Mouse (Mus musculus) limb, embryonic 11.5 days (tissue): Measurements from ENCODE around the gene Anp32a. TPM values are rescaled to one million over a fixed set of nuclear protein-coding genes. Genes with fewer than 3 reads are reported as not detected.

Source experiments
- ATAC-seq: fragments of 200-750 bp; cut with Nextera tagmentation; 2 replicates; pipeline ENCODE4 v1.8.0; 2017; ENCODE audit warnings: low read depth; ENCODE audit not compliant: insufficient number of reproducible peaks, low FRiP score, low TSS enrichment
- DNase-seq: peaks from one replicate; pipeline ENCODE4 v3.0.0-alpha.2; 2015; ENCODE audit warnings: low spot score
- H3K27ac ChIP-seq: fragments of 300-500 bp; sonication (generic); replicated peaks from 2 replicates; pipeline ENCODE4 v1.5.1; 2014; ENCODE audit warnings: low read depth, mild to moderate bottlenecking, low read length
- H3K27me3 ChIP-seq: fragments of 300-500 bp; sonication (generic); 2 replicates; pipeline ENCODE4 v1.6.1; 2014; ENCODE audit warnings: mild to moderate bottlenecking, low read length, mixed read lengths; ENCODE audit not compliant: control insufficient read depth, insufficient read depth
- H3K36me3 ChIP-seq: fragments of 300-500 bp; sonication (generic); 2 replicates; pipeline ENCODE4 v1.6.1; 2014; ENCODE audit warnings: mild to moderate bottlenecking, low read length, moderate library complexity, mixed read lengths; ENCODE audit not compliant: control insufficient read depth, insufficient read depth
- H3K4me1 ChIP-seq: fragments of 300-500 bp; sonication (generic); 2 replicates; pipeline ENCODE4 v1.6.1; 2014; ENCODE audit warnings: low read length, mixed read lengths; ENCODE audit not compliant: control insufficient read depth, insufficient read depth
- H3K4me2 ChIP-seq: fragments of 300-500 bp; sonication (generic); 2 replicates; pipeline ENCODE4 v1.6.1; 2014; ENCODE audit warnings: low read depth, mild to moderate bottlenecking, moderate library complexity; ENCODE audit not compliant: severe bottlenecking
- H3K4me3 ChIP-seq: fragments of 300-500 bp; sonication (generic); 2 replicates; pipeline ENCODE4 v1.5.1; 2014; ENCODE audit warnings: low read depth, low read length
- H3K9ac ChIP-seq: fragments of 300-500 bp; sonication (generic); 2 replicates; pipeline ENCODE4 v1.6.1; 2014; ENCODE audit warnings: mild to moderate bottlenecking, low read length
- H3K9me3 ChIP-seq: fragments of 300-500 bp; sonication (generic); 2 replicates; pipeline ENCODE4 v1.6.1; 2016; ENCODE audit warnings: low read length; ENCODE audit not compliant: control insufficient read depth
- WGBS: fragments of 180-500 bp; shearing (Covaris S2); extraction: QIAGEN DNeasy Blood & Tissue Kit; methylation state at CpG from one replicate; pipeline ENCODE4 v1.1.7; 2014; 5-methylcytosine and 5-hydroxymethylcytosine counted together
- polyA plus RNA-seq: library from polyadenylated mRNA; unstranded; fragments of >200 nt; fragmentation: Nextera tagmentation; extraction: Ambion mirVana; gene quantifications from 2 replicates; pipeline ENCODE4 v1.2.1, GENCODE M21; 2014

Gene Anp32a
- polyA plus RNA-seq, 1 experiment from 2014 or later = 223 TPM

- no peak for ATAC-seq
Measured at GRCm38 (mm10) chr9:62400531-62401170, 59.6 kb downstream of the Anp32a start.

GRCm38 (mm10) chr9:62401589-62401988 lies 60.5 kb downstream of the Anp32a start:
- 74% methylated on average over 1 of the region's 1 CpGs for WGBS
- H3K9me3 ChIP-seq = no peaks in the 10 kb centered on the region
- DNase-seq = no peak
- no peak overlapping the region for H3K27ac ChIP-seq
- ATAC-seq = no peak
- no peaks in the 10 kb centered on the region for H3K27me3 ChIP-seq
- H3K4me1 ChIP-seq = 0 out of 2 replicates have a peak, but pooled peaks cover 2% of the 10 kb centered on the region
- H3K36me3 ChIP-seq = no peaks in the 10 kb centered on the region
- H3K4me3 ChIP-seq = no peak overlapping the region
- H3K9ac ChIP-seq = no peak overlapping the region
- no peak overlapping the region for H3K4me2 ChIP-seq

More at GRCm38 (mm10) chr9:62400531-62401170, 59.6 kb downstream of the Anp32a start:
- DNase-seq = no peak
- Histone ChIP-seq H3K27ac (no peak overlapping the region), H3K4me2 (no peak overlapping the region), H3K27me3 (no peaks in the 10 kb centered on the region), H3K4me3 (no peak overlapping the region), H3K9ac (no peak overlapping the region), H3K36me3 (no peaks in the 10 kb centered on the region), H3K4me1 (0 out of 2 replicates have a peak, but pooled peaks cover 2% of the 10 kb centered on the region), H3K9me3 (no peaks in the 10 kb centered on the region)
- WGBS = 59% methylated on average over 11 of the region's 11 CpGs

GRCm38 (mm10) chr9:62406423-62407013 lies 65.4 kb downstream of the Anp32a start:
- Histone ChIP-seq H3K9me3 (no peaks in the 10 kb centered on the region), H3K4me3 (no peak overlapping the region)
- 90% methylated on average over 7 of the region's 7 CpGs for WGBS

GRCm38 (mm10) chr9:62407357-62408146 lies 66.5 kb downstream of the Anp32a start:
- ATAC-seq (no peak), DNase-seq (no peak)
- Histone ChIP-seq H3K4me3 (no peak overlapping the region), H3K4me2 (no peak overlapping the region), H3K27me3 (no peaks in the 10 kb centered on the region), H3K27ac (no peak overlapping the region), H3K9me3 (no peaks in the 10 kb centered on the region), H3K36me3 (no peaks in the 10 kb centered on the region), H3K4me1 (no peaks in the 10 kb centered on the region), H3K9ac (no peak overlapping the region)
- 81% methylated on average over 5 of the region's 5 CpGs for WGBS

More at GRCm38 (mm10) chr9:62406423-62407013, 65.4 kb downstream of the Anp32a start:
- H3K27me3 ChIP-seq = no peaks in the 10 kb centered on the region
- DNase-seq (no peak), ATAC-seq (no peak)
- no peaks in the 10 kb centered on the region for H3K4me1 ChIP-seq
- H3K36me3 ChIP-seq = no peaks in the 10 kb centered on the region
- no peak overlapping the region for H3K4me2 ChIP-seq
- no peak overlapping the region for H3K9ac ChIP-seq
- no peak overlapping the region for H3K27ac ChIP-seq

GRCm38 (mm10) chr9:62418742-62419141 lies 77.6 kb downstream of the Anp32a start:
- no peaks in the 10 kb centered on the region for H3K27me3 ChIP-seq
- no peaks in the 10 kb centered on the region for H3K36me3 ChIP-seq
- H3K9ac ChIP-seq = no peak overlapping the region
- ATAC-seq (no peak), DNase-seq (no peak)
- no peak overlapping the region for H3K27ac ChIP-seq
- no peaks in the 10 kb centered on the region for H3K9me3 ChIP-seq
- no peak overlapping the region for H3K4me3 ChIP-seq
- WGBS = 56% methylated on average over 5 of the region's 5 CpGs
- H3K4me2 ChIP-seq = no peak overlapping the region
- peaks cover 9% of the 10 kb centered on the region for H3K4me1 ChIP-seq

- H3K27me3 ChIP-seq = no peaks in the 10 kb centered on the region
- no peak overlapping the region for H3K4me3 ChIP-seq
- H3K9me3 ChIP-seq = no peaks in the 10 kb centered on the region
- peaks cover 7% of the 10 kb centered on the region for H3K4me1 ChIP-seq
- H3K9ac ChIP-seq = peak overlapping the region; percentile 12; the same call in 1 of the 2 replicates
- WGBS = 55% methylated on average over 10 of the region's 10 CpGs
- peak overlapping the region; percentile 45 for H3K4me2 ChIP-seq
- no peak for ATAC-seq
- DNase-seq = no peak
- no peaks in the 10 kb centered on the region for H3K36me3 ChIP-seq
- H3K27ac ChIP-seq = no peak overlapping the region
Measured at GRCm38 (mm10) chr9:62420261-62420917, 79.3 kb downstream of the Anp32a start.

- H3K9ac ChIP-seq = peak overlapping the region; percentile 43; the same call in 1 of the 2 replicates
- WGBS = 2% methylated on average over 13 of the region's 13 CpGs
- peak; percentile 75 for DNase-seq
- no peaks in the 10 kb centered on the region for H3K36me3 ChIP-seq
- no peak overlapping the region for H3K27ac ChIP-seq
- H3K4me3 ChIP-seq = peak overlapping the region; percentile 16; the same call in 1 of the 2 replicates
- H3K9me3 ChIP-seq = no peaks in the 10 kb centered on the region
- peak; percentile 71 for ATAC-seq
- H3K4me2 ChIP-seq = peak overlapping the region; percentile 45
- peaks cover 7% of the 10 kb centered on the region for H3K4me1 ChIP-seq
- H3K27me3 ChIP-seq = no peaks in the 10 kb centered on the region
Measured at GRCm38 (mm10) chr9:62421027-62421426, 79.9 kb downstream of the Anp32a start.

- no peaks in the 10 kb centered on the region for H3K36me3 ChIP-seq
- no peaks in the 10 kb centered on the region for H3K27me3 ChIP-seq
- no peak overlapping the region for H3K27ac ChIP-seq
- no peak overlapping the region for H3K4me3 ChIP-seq
- peaks cover 7% of the 10 kb centered on the region for H3K4me1 ChIP-seq
- H3K9me3 ChIP-seq = no peaks in the 10 kb centered on the region
- no peak overlapping the region for H3K4me2 ChIP-seq
- no peak overlapping the region for H3K9ac ChIP-seq
- 96% methylated on average over 6 of the region's 6 CpGs for WGBS
- ATAC-seq (no peak), DNase-seq (no peak)
Measured at GRCm38 (mm10) chr9:62421911-62422310, 80.8 kb downstream of the Anp32a start.
